Mouse (Mus musculus) liver, postnatal 0 days (tissue): ENCODE data around the gene Olfr661. TPM values are rescaled to one million over a fixed set of nuclear protein-coding genes. Genes with fewer than 3 reads are reported as not detected.

Experiments
- ATAC-seq: fragments of 200-750 bp; cut with Nextera tagmentation; 2 replicates; pipeline ENCODE4 v1.8.0; 2017; ENCODE audit warnings: mild to moderate bottlenecking, moderate library complexity
- DNase-seq: peaks from one replicate; pipeline ENCODE4 v3.0.0-alpha.2; 2016
- H3K27ac ChIP-seq: fragments of 300-500 bp; sonication (generic); 2 replicates; pipeline ENCODE4 v1.5.1; 2014; ENCODE audit warnings: antibody characterized with exemption, moderate library complexity, mild to moderate bottlenecking, low read depth
- H3K27me3 ChIP-seq: fragments of 300-500 bp; sonication (generic); 2 replicates; pipeline ENCODE4 v1.6.1; 2014; ENCODE audit warnings: low read length, control low read depth, mixed read lengths; ENCODE audit not compliant: insufficient read depth
- H3K36me3 ChIP-seq: fragments of 300-500 bp; sonication (generic); replicated peaks from 2 replicates; pipeline ENCODE4 v1.6.1; 2014; ENCODE audit warnings: mild to moderate bottlenecking, control low read depth, low read length, moderate library complexity, mixed read lengths; ENCODE audit not compliant: insufficient read depth
- H3K4me1 ChIP-seq: fragments of 300-500 bp; sonication (generic); 2 replicates; pipeline ENCODE4 v1.6.1; 2014; ENCODE audit warnings: antibody characterized with exemption, mild to moderate bottlenecking, control low read depth; ENCODE audit not compliant: insufficient read depth
- H3K4me2 ChIP-seq: fragments of 300-500 bp; sonication (generic); 2 replicates; pipeline ENCODE4 v1.6.1; 2014; ENCODE audit warnings: low read depth, mild to moderate bottlenecking, low read length, moderate library complexity, mixed read lengths
- H3K4me3 ChIP-seq: fragments of 300-500 bp; sonication (generic); 2 replicates; pipeline ENCODE4 v1.5.1; 2014; ENCODE audit warnings: low read depth, low read length
- H3K9ac ChIP-seq: fragments of 300-500 bp; sonication (generic); replicated peaks from 2 replicates; pipeline ENCODE4 v1.6.1; 2014; ENCODE audit warnings: mild to moderate bottlenecking, moderate library complexity
- H3K9me3 ChIP-seq: fragments of 300-500 bp; sonication (generic); 2 replicates; pipeline ENCODE4 v1.6.1; 2016; ENCODE audit warnings: mild to moderate bottlenecking, control low read depth, low read length, mixed read lengths
- CTCF ChIP-seq: sonication (generic); IDR thresholded peaks from 2 replicates; pipeline ENCODE4 v1.5.1; 2016; ENCODE audit warnings: antibody characterized with exemption, low read depth
- EP300 ChIP-seq: IDR thresholded peaks from 2 replicates; pipeline ENCODE4 v1.6.1; 2016; ENCODE audit warnings: antibody characterized with exemption, low read depth, mild to moderate bottlenecking
- WGBS: fragments of 180-500 bp; shearing (Covaris S2); extraction: QIAGEN DNeasy Blood & Tissue Kit; methylation state at CpG from one replicate; pipeline ENCODE4 v1.1.7; 2014; ENCODE audit not compliant: insufficient replicate concordance; 5-methylcytosine and 5-hydroxymethylcytosine counted together
- polyA plus RNA-seq: library from polyadenylated mRNA; unstranded; fragments of >200 nt; fragmentation: Nextera tagmentation; extraction: Ambion mirVana; gene quantifications from 2 replicates; pipeline ENCODE4 v1.2.1, GENCODE M21; 2015

The Olfr661 gene
- not detected in 2 replicates for polyA plus RNA-seq

GRCm38 (mm10) chr7:104686201-104686600 is at the start of gene Olfr661:
Olfr661 (plus strand) TSS chr7:104686501.
- 77% methylated on average over 2 of the region's 2 CpGs for WGBS
- Histone ChIP-seq H3K36me3 (no peaks in the 10 kb centered on the region), H3K9ac (no peak within 1 kb of the TSS), H3K27ac (no peak within 1 kb of the TSS), H3K4me1 (no peaks in the 10 kb centered on the region), H3K27me3 (no peaks in the 10 kb centered on the region), H3K4me2 (no peak within 1 kb of the TSS), H3K4me3 (no peak within 1 kb of the TSS), H3K9me3 (no peaks in the 10 kb centered on the region)
- no peak for DNase-seq
- no peak for TF ChIP-seq EP300
- no peak for TF ChIP-seq CTCF
- no peak for ATAC-seq

- Histone ChIP-seq H3K4me3 (no peak within 1 kb of the TSS), H3K27ac (no peak within 1 kb of the TSS), H3K4me2 (peak within 1 kb of the TSS; percentile 49; the same call in 1 of the 2 replicates), H3K36me3 (no peaks in the 10 kb centered on the region), H3K27me3 (no peaks in the 10 kb centered on the region), H3K9ac (no peak within 1 kb of the TSS), H3K4me1 (no peaks in the 10 kb centered on the region), H3K9me3 (no peaks in the 10 kb centered on the region)
- no peak for TF ChIP-seq EP300
- peak; percentile 60 for TF ChIP-seq CTCF
- DNase-seq: peak; percentile 43
- 33% methylated on average over 21 of the region's 22 CpGs for WGBS
- ATAC-seq: peak; percentile 54; the same call in 1 of the 2 replicates
Measured at GRCm38 (mm10) chr7:104646841-104647482, 39.3 kb upstream of the Olfr661 start, which contains the start of gene Olfr658. Olfr658 (minus strand) TSS chr7:104647305.

- Histone ChIP-seq H3K9me3 (no peaks in the 10 kb centered on the region), H3K4me1 (no peaks in the 10 kb centered on the region), H3K36me3 (no peaks in the 10 kb centered on the region), H3K27ac (no peak within 1 kb of the TSS), H3K27me3 (no peaks in the 10 kb centered on the region), H3K9ac (no peak within 1 kb of the TSS), H3K4me3 (no peak within 1 kb of the TSS), H3K4me2 (no peak within 1 kb of the TSS)
- ATAC-seq: no peak
- no peak for DNase-seq
- TF ChIP-seq CTCF: no peak
- TF ChIP-seq EP300: no peak
- 74% methylated on average over 3 of the region's 3 CpGs for whole genome bisulfite sequencing
Measured at GRCm38 (mm10) chr7:104666453-104666852, 19.8 kb upstream of the Olfr661 start, which contains the start of gene Olfr659. Olfr659 (plus strand) TSS chr7:104666753.

Other genes with a start within 250 kb of the Olfr661 start
- gene Trim30a, start 221.3 kb upstream of the Olfr661 start, polyA plus RNA-seq: 4.3 and 5.2 TPM in 2 replicates
- gene Trim30d, start 178.7 kb upstream of the Olfr661 start, polyA plus RNA-seq: 1.9 and 2.1 TPM in 2 replicates
- gene Olfr651, start 136.4 kb upstream of the Olfr661 start, polyA plus RNA-seq: not detected in 2 replicates
- gene Olfr652, start 125.6 kb upstream of the Olfr661 start, polyA plus RNA-seq: not detected in 2 replicates
- gene Olfr653, start 109.2 kb upstream of the Olfr661 start, polyA plus RNA-seq: not detected in 2 replicates
- not detected in 2 replicates for gene Olfr654, start 99.5 kb upstream of the Olfr661 start, polyA plus RNA-seq
- gene Olfr655, start 84.7 kb upstream of the Olfr661 start, polyA plus RNA-seq: not detected in 2 replicates
- gene Olfr656, start 72.5 kb upstream of the Olfr661 start, polyA plus RNA-seq: not detected in 2 replicates
- not detected in 2 replicates for gene Olfr657, start 61.7 kb upstream of the Olfr661 start, polyA plus RNA-seq
- gene Olfr658, start 39.2 kb upstream of the Olfr661 start, polyA plus RNA-seq: not detected in 2 replicates
- gene Olfr659, start 19.7 kb upstream of the Olfr661 start, polyA plus RNA-seq: not detected in 2 replicates
- gene Usp17le, start 91.0 kb downstream of the Olfr661 start, polyA plus RNA-seq: not detected in 2 replicates
- not detected in 2 replicates for gene Usp17lb, start 156.1 kb downstream of the Olfr661 start, polyA plus RNA-seq
- not detected in 2 replicates for gene Usp17la, start 170.5 kb downstream of the Olfr661 start, polyA plus RNA-seq
- not detected in 2 replicates for gene Olfr665, start 191.5 kb downstream of the Olfr661 start, polyA plus RNA-seq
- not detected in 2 replicates for gene Olfr666, start 209.5 kb downstream of the Olfr661 start, polyA plus RNA-seq
- gene Olfr667, start 235.0 kb downstream of the Olfr661 start, polyA plus RNA-seq: not detected in 2 replicates
- not detected in 2 replicates for gene Olfr668, start 241.6 kb downstream of the Olfr661 start, polyA plus RNA-seq
- gene Olfr669, start 247.7 kb downstream of the Olfr661 start, polyA plus RNA-seq: not detected in 2 replicates